Mouse (Mus musculus): ENCODE data around the gene Gm21789.
"Not testable (repeated sequence)": the region's sequence is repeated elsewhere in the genome, so short reads cannot be mapped to it uniquely, and the experiment has no call there.

Gene Gm21789

GRCm38 (mm10) chrX:32941468-32941867 lies at the start of gene Gm21789:
Gm21789 (plus strand) TSS chrX:32941768.
- not testable (repeated sequence) for DNase-seq

- DNase-seq: not testable (repeated sequence)
Observed at GRCm38 (mm10) chrX:32894325-32894724, 47.2 kb upstream of the Gm21789 start, which contains the start of gene Btbd35f30. Btbd35f30 (plus strand) TSS chrX:32894625.

- not testable (repeated sequence) for DNase-seq
Observed at GRCm38 (mm10) chrX:32973597-32973996, 32.0 kb downstream of the Gm21789 start, which contains the start of gene Btbd35f5. Btbd35f5 (plus strand) TSS chrX:32973897.

Data from kidney, adult 11 months (tissue).